Mouse (Mus musculus) ES-Bruce4 (cell line): ENCODE measurements around the gene Cr2.

Experiments used
- CTCF ChIP-seq: IDR thresholded peaks from one replicate; pipeline ENCODE4 v1.8.1; 2011; ENCODE audit warnings: low read depth, low read length
- EP300 ChIP-seq: IDR thresholded peaks from 2 replicates; pipeline ENCODE4 v1.6.1; 2011; ENCODE audit warnings: low read depth, low read length; ENCODE audit not compliant: insufficient read depth
- POLR2A ChIP-seq: IDR thresholded peaks from one replicate; pipeline ENCODE4 v1.8.1; 2011; ENCODE audit warnings: low read length; ENCODE audit not compliant: insufficient read depth

GRCm38 (mm10) chr1:195131675-195132015, 44.9 kb downstream of the Cr2 start:
- TF ChIP-seq POLR2A (no peak), CTCF (no peak), EP300 (no peak)
